Mouse (Mus musculus) lung, postnatal 4 days (tissue): ENCODE results near the gene Grin2b.

Experiments
- DNase-seq, 2 experiments: peaks; one replicate each; pipeline ENCODE4 v3.0.0; 2021

The Grin2b gene

DNA sequence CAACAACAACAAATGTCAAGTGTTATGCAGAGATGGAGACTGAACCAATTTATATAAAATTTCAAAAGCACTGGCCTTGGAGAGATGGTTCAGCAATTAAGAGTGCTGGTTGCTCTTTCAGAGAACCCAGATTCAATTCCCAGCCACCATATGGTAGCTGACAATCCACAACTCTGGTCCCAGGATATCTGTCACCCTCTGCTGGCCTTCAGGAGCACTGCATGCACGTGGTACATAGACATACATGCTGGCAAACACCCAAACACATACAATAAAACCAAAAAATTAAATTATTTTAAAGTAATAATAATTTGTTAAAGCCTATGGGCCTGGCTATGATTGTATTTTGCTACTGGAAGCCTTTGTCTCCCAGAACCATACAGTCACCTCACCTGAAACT lies 77.0 kb downstream of the Grin2b start:
- no peak for DNase-seq

DNA sequence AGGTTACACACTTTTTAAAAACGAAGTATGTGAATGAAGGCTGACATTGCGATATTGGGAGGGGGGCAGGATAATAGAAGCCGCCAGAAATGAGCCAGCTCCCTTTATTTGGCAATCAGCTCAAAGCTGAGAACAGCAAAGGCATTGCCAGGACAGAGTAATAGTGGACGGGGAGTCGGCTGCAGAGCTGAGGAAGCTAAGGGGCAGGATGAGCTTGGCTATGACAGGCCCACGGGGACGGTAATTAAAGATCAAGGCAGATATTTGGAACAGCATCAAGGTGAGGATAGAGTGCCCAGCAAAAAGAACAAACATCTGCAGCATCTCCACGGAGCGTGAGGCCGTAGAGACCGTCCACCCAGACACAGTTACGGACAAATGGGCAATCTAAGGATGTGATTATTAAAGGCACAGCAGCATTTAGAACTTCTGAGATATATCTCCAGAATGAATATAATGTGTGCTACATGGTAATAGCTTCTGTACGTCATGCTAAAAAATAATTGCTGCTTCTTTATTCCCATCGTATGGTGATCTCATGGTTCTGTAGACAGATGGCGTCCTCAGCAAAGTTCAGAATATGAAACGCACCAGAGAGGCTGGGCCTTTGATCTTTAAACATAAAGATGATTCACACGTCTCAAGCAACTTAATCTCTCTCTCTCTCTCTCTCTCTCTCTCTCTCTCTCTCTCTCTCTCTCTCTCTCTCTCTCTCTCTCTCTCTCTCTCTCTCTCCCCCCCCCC lies 93.1 kb downstream of the Grin2b start:
- no peak for DNase-seq

DNA sequence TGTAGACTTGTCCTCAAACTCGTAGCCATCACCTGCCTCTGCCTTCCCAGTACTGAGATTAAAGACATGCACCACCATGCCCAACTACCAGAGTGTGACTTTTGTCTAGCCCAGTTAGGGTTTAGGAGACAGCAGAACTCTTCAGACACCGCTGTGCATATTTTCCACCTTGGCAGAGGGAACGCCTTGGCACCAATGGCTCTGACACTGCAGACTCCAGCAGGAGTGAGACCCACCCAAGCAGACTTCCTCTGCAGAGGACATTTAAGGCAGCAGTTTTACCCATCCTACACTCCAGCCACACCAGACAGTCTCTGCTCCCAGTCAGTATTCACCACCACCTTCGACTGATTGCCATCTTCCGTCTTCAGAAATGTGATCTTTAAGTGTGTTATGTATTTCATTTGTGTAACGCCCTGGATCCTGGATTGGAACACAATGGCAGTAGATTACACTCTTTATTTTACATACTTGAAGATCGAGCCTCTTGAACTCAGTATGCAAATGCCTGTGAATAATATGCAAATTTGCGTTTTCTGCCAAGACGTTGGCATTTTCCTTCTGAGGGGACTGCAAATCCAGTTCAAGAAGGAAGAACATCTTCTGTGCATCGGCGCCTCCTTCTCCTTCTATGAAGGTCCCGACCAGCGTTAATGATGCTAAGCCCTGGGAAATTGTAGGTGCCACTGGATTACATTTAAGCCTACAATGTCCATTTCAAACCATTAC lies 100.8 kb downstream of the Grin2b start:
- no peak for DNase-seq

DNA sequence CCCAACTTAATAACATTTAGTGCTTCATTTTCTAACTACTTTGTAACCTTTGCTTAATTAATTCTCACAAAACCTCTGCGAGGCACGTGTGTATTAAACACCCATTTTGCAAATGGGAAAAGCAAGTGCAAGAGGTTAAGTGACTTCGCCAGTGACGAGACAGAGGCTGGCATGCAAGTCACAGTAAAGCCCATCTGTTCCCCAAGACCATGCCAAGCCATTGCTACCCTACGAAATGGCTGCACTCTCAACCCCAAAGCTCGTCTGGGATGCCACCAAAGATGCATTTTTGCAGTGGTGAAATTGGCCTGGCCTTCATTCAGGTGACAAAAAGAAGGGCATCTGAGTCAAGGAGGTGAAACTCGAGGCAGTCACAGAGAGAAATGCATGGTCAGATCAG lies 103.2 kb downstream of the Grin2b start:
- DNase-seq, result no peak

DNA sequence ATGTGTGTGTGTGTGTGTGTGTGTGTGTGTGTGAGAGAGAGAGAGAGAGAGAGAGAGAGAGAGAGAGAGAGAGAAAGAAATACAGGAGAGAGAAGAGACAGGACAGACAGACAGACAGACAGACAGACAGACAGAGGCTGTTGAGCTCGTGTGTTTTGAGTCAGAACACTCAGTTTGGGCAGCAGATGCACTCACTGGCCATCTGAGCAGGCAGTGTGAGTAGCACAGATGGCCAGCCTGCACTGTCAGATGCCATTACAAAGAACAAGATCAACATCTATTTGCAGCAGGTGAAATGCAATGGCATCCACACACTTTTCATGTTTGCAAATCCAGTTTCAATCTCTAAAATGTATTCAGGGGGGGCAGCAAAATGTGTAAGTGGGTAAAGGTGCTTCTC lies 120.0 kb downstream of the Grin2b start:
- DNase-seq, result no peak

DNA sequence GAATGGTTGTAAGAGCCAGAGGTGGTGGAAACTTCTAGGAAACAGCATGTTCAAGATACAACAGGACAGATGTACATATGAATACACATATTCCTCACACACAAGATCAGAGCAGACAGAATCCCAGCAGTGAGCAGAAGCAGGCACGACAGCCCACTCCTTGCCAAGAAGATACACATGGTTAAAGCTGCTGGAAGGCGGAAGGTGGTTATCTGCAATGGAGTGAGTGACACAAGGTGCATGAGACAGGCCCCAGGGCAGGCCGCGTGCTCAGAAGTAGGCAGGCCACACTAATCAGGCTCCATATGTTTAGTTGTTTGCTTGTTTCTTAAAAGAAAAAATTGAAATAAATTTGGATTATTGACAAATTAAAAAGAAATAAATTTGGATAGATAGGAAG lies 123.0 kb downstream of the Grin2b start:
- DNase-seq, result no peak

DNA sequence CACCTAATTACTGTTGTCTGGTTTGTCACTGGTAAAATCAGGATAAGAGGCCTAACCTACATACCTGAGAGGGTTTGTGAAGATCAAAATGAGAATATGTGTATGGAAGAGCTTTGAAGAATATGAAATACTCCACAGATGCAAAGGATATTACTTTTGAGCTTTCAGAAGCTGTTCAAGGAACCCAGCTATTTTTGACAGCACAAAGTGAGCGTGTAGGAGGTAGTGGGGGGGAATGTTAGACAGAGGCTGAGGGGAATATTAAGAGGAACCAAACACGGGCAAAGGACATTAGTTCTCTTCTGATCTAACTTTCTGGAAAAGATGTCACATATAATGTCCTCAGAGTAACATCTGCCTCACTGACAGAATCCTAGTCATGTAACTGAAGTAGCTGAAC lies 125.2 kb downstream of the Grin2b start:
- DNase-seq, result no peak

DNA sequence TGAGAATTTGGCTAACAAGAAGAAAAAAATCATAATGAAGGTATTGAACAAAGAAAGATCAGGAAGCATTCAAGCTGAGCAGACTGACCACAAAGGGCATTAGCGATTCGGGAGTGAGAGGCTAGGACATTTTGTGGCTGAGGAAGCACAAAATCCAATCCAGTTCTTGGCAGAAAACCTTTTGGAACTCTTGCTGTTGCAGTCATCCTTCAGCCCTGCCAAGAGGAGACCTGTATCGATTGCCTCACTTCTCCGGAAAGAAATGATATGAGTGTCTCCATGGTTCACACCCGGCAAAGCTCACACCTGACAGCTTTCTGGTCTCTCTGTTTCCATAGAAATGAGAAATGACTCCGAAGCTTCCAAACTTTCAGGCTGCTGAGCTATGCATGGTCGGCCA lies 127.2 kb downstream of the Grin2b start:
- DNase-seq, result no peak

DNA sequence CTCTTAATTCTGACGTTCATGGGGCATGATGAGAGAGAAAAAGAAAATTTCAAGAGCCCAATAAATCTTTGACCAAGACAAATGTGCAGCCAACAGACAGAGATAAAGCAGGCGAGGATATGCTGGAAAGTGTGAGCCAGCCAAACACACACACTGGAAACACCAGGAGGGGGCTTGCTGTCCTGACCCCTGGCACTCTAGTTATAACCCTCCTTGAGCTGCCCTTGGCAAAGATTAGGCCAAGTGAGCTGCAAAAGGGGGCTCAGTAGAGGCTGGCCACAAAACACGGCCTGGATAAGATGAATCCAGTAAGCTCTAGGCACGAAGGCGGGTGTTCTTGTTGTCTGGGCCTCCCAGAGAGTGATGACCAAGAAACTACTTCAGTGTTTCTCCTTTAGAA lies 128.8 kb downstream of the Grin2b start:
- no peak for DNase-seq

DNA sequence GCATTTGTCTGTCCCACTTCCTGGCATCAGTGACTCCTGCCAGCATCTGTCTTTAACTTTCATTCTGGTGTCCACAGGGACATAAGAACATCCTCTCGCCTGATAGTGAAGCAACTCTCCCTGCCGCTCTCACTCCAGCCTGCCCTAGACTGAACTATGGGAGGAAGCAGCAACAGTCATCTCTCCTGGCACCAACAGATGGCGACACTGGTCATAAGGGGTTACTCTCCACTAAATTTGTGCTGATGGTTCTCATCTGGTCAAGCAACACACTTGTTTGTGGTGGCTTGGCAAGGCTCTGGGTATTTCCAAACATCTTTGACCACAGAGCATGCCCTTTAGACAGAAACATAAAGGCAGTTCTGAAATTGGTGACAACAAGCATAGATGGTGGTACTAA lies 130.9 kb downstream of the Grin2b start:
- peak in 1 of 2 experiments; percentile 10 for DNase-seq

DNA sequence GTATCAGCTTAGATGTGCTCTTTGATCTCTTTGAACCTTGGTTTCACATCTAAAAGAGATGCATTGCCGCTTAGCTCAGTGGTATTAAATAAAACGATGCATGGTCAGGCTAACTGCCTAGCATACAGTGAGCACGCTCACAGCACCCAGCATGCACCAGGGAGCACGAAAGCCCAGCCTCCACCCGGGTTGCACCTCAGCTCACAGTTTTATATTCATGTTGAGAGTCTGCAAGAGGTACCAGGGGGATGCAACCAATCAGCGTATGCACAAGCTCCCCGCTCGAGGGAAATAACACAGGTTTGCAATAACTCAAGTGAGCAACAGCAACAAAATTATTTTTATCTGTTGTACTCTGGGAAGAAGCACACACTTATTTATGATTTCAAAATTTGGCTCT lies 131.5 kb downstream of the Grin2b start:
- DNase-seq, result no peak

DNA sequence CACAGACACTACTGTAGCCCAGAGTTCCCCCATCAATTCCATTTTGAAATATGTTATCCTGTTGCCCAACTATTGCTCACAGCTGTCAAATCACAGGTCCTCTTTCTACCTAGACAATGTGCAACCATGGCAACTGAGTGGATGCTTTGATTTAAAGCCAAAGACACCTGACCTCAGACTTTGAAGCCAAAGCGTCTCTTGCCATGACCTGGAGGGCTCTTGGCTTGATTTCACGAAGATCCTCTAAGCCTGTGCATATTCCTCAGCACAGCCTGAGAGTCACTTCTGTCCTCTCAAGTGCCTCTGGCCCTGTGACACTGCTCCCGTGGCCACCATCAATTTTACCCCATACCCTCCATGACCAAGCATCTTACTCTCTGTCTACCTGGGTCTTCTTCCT lies 132.4 kb downstream of the Grin2b start:
- DNase-seq, result no peak

DNA sequence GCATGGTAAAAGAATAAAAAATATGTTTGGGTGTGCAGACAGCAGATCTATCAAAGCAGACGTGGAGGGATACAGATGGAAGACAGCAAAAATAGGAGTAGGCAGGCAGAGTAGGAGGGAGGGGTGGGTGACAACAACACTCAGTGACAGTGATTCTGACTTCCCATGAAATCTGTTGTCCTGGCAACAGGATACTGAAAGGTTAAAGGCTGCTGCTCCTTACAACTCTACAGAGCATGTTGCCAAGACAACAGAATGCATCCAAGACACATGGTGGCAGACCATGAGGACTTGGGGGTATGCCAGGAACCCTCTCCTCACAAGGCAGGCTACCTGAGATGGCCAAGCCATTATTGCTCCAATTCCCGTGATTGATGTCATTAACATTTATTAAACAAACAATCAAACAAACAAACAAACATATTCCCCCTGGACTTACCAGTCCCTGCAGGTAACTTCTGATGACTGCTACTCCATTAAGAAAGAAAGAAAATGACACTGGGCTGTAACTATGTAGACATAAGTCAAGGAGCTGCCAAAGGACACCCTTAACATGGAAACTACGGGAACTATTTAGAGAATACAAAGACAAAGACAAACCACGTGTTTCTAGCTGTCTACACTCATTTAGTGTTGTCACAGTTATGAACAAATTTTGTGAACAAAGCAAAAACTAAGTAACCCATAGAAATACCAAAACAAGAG lies 143.9 kb downstream of the Grin2b start:
- no peak for DNase-seq

DNA sequence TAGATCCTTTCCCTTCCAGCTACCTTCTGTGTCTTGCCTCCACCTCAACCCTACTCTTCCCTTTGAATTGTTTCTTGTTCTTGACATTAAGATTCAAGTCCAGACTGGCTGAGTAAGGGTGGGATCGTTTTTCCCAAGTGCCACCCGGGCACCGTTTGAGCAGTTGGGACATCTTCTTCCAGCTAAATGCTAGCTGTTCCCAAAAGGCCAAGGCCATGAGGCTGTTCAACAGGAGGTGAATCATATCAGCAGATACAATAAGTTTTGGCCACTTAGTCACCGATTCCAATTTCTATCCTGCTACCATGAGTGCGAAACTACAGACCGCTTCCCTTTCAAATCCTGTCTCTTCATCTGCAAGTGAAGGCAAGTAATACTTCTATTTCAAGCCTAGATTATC lies 146.4 kb downstream of the Grin2b start:
- no peak for DNase-seq

DNA sequence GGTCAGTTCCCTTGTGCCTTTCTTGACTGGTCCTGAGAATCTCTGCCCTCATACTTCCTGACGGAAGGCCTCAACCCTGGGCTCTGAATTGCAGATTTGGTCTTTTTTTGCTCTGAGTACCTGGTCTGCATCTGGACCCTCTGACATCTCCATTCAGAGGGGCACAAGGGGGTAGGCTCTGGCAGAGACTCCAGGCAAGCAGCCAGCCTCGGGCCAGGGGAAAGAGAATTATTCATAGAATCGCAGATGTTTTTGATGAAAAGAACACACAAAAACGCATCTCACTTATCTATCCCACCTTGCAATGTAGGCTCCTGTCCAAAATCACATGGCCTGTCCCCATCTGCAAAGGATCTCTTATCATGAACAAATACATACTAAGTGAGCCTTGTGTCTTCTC lies 147.5 kb downstream of the Grin2b start:
- no peak for DNase-seq

DNA sequence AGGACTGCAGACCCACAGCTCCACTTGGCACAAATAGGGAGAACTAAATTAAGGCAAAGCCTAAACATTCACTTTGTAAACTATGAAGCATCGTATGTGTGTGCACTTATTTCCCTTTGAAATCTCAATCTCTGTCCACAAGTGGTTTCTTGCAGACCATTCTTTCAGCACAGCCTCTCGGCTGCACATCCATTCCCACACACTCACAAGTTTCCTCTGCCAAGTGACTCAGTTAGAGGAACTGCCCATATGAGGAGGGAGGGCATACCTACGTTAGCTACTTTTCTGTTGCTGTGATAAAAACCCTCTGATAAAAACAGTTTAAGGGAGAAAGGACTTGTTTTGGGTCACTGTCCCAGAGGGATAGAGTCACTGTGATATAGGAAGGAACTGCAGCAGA lies 152.9 kb downstream of the Grin2b start:
- no peak for DNase-seq

DNA sequence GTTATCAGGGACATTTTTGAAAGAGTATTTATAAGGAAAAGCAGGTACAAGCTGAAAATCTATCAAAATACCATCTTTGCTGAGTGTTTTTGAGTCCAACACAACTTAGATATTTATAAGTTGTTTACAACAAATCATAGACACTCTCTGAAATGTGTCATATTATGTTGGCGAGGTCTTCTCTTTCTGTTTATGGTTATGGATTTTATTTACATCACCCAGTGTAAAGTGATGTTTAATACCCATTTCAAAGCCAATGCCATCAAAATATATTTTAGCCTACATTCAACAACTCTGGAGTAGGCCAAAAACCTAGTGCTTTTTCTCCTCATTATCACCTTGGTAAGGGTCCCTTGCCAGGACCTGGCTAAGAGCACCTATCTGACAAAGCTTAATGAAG lies 154.3 kb downstream of the Grin2b start:
- DNase-seq, result no peak

DNA sequence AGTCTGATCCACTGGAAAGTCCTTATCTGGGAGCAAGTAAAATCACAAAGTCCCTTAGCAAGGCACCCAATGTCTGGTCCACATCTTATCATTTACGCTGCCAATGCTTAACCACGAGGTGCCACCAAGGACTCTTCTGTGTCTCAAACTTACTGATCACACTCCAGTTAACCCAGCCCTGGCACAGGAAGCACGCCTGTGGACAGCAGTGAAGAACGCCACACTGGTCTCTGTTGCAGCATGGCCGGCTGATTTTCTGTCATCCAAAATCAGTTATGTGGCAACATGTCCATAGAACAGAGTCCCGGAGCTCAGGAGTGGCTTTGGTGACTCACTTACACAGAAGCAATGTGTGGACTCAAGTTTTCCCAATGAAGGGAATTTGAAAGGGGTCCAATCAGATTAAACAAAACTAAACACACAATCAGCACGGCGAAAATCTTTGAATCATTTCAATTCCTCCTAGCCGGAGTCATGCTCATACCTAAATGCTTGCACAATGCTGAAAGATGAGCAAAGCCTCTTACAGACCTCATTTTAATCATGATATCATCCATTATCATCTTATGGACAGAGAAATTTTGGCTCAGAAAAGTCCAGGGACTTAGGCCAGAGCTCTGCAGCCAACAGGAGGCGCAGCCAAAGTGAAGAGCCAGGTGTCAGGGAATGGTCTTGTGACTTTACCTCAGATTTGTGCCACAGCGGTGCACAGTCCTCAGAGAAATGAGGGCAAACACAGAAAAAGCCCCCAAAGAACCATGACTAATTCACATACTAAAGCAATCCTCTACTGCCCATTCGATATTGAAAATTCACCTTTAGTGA lies 159.5 kb downstream of the Grin2b start:
- no peak for DNase-seq

DNA sequence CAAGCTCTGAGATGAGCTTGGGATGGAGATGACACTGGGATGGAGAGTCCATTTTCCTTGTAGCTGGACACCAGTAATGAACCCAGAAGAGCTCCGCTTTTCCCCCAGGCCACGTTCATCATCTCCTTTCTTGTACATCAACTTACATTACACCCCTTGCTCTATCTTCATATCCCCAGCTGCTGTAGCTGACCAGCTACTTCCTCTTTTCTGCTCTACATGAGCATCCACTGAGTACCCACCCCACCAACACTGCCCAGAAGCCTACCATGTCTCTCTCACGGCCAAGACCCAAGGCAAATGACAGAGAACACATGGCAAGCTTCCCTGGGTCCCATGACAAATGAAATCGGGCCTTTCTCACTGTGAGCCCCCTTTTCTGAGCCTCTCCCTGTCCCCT lies 161.8 kb downstream of the Grin2b start:
- no peak for DNase-seq

DNA sequence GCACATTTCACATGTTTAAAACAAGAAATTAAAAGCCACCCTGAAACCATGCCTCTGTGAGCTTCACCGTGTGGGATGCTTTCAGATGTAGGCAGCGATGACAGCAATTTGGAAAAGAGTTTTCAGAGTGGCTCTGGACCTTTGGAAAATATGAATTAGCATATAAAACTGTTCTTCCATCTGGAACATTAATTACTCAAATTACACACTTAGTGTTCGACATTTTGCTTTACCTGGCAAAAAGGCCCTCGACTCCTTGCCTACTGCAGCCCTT lies 162.3 kb downstream of the Grin2b start:
- no peak for DNase-seq

DNA sequence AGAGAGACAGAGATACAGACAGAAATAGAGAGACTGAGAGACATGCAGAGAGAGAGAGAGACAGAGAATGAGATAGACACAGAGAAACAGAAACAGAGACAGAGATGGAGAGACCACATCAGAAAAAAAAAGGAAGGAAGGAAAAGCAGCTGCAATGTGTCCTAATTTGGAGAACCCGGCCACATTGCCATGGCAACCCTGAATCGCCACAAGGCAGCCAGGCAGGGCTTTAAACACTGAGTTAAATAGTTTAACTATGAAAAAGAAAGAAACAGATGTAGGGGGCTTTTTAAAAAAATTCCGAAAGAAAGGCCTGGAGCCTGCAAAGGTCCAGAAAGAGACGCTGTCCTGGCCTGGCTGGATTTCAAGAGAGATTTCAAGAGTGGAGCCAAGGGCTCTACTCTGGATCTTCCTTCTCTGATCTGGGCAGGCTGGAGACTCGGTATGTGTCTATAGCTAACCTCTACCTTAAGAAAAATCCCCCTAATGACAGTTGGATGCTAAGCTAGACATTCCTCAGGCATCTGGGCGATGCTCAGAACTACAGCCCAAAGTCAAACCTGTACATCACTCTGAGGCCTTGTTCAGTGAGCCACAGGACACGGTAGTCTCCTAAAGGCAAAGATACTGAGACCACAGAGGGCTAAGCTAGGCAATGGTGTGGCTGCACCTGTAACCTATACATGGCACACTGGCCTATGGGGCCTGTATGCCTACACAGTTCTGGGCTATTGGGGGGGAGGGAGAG lies 162.8 kb downstream of the Grin2b start:
- peak; percentile 27 to 39 for DNase-seq

DNA sequence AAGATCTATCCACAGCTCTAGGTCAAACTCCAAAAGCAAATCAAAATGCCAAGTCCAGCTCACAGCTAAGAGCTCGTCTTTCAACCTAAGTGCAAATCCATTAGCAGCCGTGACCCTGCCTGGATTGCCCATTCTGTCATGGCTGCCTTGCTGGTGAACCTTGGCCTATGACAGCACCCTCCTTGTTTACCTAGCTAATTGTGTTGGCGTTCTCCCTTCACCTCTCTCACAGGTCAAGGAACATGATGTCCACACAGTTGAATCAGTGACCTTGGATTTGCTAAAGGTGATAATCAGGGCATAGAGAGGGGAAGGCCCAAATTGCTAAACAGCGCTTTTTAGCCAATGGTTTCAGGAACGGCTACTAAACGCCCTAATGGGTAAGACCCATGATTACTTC lies 165.2 kb downstream of the Grin2b start:
- DNase-seq, result no peak

DNA sequence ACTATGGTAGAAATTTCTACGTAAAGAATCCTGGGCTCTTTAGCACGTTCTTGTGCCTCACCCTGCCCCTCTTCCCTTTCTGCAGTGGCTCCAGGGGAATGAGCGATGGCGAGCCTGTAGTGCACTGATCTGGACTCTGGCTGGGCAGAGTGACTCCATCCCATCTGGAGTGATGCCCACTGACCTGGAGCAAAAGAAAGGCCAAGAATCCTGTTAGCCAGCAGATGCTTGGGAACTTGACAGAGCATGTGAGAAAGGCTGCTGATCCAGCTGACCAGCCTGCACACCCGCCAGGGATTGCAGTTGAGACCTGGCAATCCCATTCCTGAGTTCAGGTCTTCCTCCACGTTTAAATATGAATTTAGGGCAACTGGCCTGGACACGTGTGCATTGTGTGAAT lies 178.6 kb downstream of the Grin2b start:
- no peak for DNase-seq
